Mouse (Mus musculus): ENCODE data around the gene Pla2g2d.

DNA sequence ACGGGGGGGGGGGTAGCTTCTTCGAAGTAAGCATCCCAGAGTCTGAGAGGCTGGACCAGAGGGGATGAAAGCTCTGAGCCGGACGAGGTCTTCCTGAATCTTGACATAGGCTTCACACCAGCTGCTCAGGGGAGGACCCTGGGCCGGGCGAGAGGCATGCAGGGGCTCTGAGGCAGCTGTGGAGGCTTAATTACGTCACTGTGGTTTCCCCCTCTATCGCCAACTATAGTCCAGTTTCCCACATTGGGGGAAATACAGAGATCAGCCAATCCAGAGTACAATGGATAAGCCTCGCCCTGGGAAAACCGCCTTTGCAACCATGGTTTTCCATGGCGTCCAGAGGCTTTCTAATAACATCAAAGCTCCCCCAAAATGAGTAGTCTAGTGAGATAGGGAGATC, 51.6 kb downstream of the Pla2g2d start:
- TF ChIP-seq CTCF (conservative IDR thresholded peaks at IDR 0.05; ENCODE audit: low read length), result no peak
- no peak for TF ChIP-seq NANOG (IDR thresholded peaks at IDR 0.05; ENCODE audit: borderline replicate concordance, low read length)
- TF ChIP-seq POU5F1 (IDR thresholded peaks at IDR 0.05; ENCODE audit: borderline replicate concordance, low read length), result no peak

Measured in E14TG2a.4 (cell line).